Mouse (Mus musculus) olfactory bulb, adult 2 months (tissue): ENCODE measurements at regions not wholly inside any gene's neighbourhood (a gene's known extent, or its start where the extent isn't known, plus 50 kb on each side); places are given as distances from the start of the nearest gene placed in this dataset.

Source experiments
- H3K27ac ChIP-seq: fragments of 200-500 bp; 2 replicates; pipeline ENCODE4 v1.5.1; 2012; ENCODE audit warnings: low read depth, low read length; ENCODE audit not compliant: insufficient read depth
- H3K4me1 ChIP-seq: fragments of 200-500 bp; 2 replicates; pipeline ENCODE4 v1.6.1; 2012; ENCODE audit warnings: low read length; ENCODE audit not compliant: control insufficient read depth, insufficient read depth
- H3K4me3 ChIP-seq: fragments of 200-500 bp; 2 replicates; pipeline ENCODE4 v1.5.1; 2012; ENCODE audit warnings: mild to moderate bottlenecking, low read depth, low read length, moderate library complexity; ENCODE audit not compliant: insufficient read depth
- CTCF ChIP-seq: fragments of 200-500 bp; IDR thresholded peaks from 2 replicates; pipeline ENCODE4 v1.5.1; 2012; ENCODE audit warnings: low read depth, mild to moderate bottlenecking, low read length, moderate library complexity; ENCODE audit not compliant: insufficient read depth
- POLR2A ChIP-seq: fragments of 200-500 bp; IDR thresholded peaks from 2 replicates; pipeline ENCODE4 v1.6.1; 2012; ENCODE audit warnings: mild to moderate bottlenecking, low read depth, low read length, moderate library complexity; ENCODE audit not compliant: insufficient read depth
- WGBS: fragments of 180-500 bp; shearing (Covaris S2); methylation state at CpG from one replicate; pipeline ENCODE4 v1.1.7; 2018; 5-methylcytosine and 5-hydroxymethylcytosine counted together

GRCm38 (mm10) chr8:9055416-9055819 is 365.1 kb upstream of the Arglu1 start:
- H3K4me1 ChIP-seq = 0 out of 2 replicates have a peak, but pooled peaks cover 2% of the 10 kb centered on the region
- H3K4me3 ChIP-seq = no peak overlapping the region
- 88% methylated on average over 6 of the region's 6 CpGs for WGBS
- H3K27ac ChIP-seq = no peak overlapping the region
- TF ChIP-seq CTCF (no peak), POLR2A (no peak)

GRCm38 (mm10) chr8:9054801-9055200 is 364.5 kb upstream of the Arglu1 start:
- 83% methylated on average over 4 of the region's 4 CpGs for WGBS
- Histone ChIP-seq H3K4me1 (0 out of 2 replicates have a peak, but pooled peaks cover 2% of the 10 kb centered on the region), H3K27ac (no peak overlapping the region), H3K4me3 (no peak overlapping the region)
- no peak for TF ChIP-seq POLR2A
- no peak for TF ChIP-seq CTCF

DNA sequence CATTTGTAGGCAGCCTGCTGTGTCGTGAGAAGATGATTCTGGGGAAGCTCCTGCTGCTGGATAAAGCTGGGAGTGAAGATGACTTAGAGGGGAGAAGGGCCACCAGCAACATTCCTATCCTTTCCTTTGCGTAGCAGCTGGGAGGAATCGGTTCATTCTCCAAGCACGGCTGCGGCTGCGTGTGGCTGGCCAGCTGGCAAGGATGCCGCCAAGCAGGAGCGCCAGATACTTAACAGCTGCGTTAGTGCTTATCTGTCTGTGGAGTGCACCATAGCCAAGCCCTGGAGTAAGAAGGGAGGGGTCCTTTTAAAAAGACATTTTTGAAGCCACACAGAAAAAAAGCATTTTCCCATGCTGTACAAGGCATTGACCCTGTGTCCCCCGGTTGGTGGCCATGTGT is 361.4 kb upstream of the Arglu1 start:
- H3K4me1 ChIP-seq = 0 out of 2 replicates have a peak, but pooled peaks cover 2% of the 10 kb centered on the region
- TF ChIP-seq CTCF = no peak
- H3K27ac ChIP-seq = no peak overlapping the region
- 53% methylated on average over 10 of the region's 10 CpGs for WGBS
- H3K4me3 ChIP-seq = no peak overlapping the region

DNA sequence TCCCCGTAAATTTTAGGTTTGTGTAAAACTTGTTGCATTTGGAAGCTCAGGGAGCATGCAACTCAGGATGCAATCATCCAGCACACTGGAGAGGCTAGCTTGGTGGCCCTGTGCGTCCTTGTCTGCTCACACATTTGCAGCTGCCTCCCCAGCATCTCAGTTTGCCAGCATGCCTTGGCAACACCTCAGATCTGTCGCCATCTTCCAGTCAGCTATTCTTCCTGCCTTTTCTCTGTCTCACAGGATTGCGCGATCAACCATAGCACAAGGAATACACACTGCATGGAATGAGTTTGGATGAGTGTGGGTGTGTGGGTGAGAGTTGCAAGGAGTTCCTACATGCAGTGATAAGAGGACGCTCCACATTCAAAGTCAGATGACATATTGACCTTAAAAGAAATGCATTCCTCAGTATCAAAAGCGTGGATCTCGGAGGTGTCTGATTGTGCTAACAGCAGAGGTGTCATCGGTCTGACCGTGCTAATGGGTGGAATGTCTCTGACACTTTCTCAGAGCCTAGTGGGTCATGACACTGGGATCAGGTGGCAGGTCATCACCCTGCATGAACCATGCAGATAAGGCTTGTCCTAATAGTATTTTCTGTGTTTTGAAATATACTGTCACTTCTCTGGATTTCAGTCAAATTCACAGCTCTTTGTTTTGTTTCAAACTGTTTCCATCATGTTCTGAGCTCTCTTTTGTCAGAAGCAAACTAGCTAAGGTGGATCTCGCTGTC is 360.6 kb upstream of the Arglu1 start:
- Histone ChIP-seq H3K4me3 (no peak overlapping the region), H3K4me1 (0 out of 2 replicates have a peak, but pooled peaks cover 2% of the 10 kb centered on the region), H3K27ac (no peak overlapping the region)
- TF ChIP-seq POLR2A (no peak), CTCF (no peak)
- 82% methylated on average over 11 of the region's 11 CpGs for WGBS

- H3K4me3 ChIP-seq = no peak overlapping the region
- H3K27ac ChIP-seq = no peak overlapping the region
- 84% methylated on average over 14 of the region's 14 CpGs for WGBS
- TF ChIP-seq POLR2A = no peak
- no peak for TF ChIP-seq CTCF
- 0 out of 2 replicates have a peak, but pooled peaks cover 2% of the 10 kb centered on the region for H3K4me1 ChIP-seq
Observed at GRCm38 (mm10) chr8:9048116-9048515, 357.8 kb upstream of the Arglu1 start.

- Histone ChIP-seq H3K4me1 (no peaks in the 10 kb centered on the region), H3K27ac (no peak overlapping the region), H3K4me3 (no peak overlapping the region)
- 91% methylated on average over 10 of the region's 10 CpGs for WGBS
- TF ChIP-seq CTCF (no peak), POLR2A (no peak)
Observed at GRCm38 (mm10) chr8:9042835-9043792, 352.8 kb upstream of the Arglu1 start.

GRCm38 (mm10) chr8:9029156-9029555 is 338.8 kb upstream of the Arglu1 start:
- 81% methylated on average over 4 of the region's 4 CpGs for WGBS
- H3K4me1 ChIP-seq = no peaks in the 10 kb centered on the region
- no peak overlapping the region for H3K27ac ChIP-seq
- TF ChIP-seq POLR2A (no peak), CTCF (no peak)
- H3K4me3 ChIP-seq = no peak overlapping the region

DNA sequence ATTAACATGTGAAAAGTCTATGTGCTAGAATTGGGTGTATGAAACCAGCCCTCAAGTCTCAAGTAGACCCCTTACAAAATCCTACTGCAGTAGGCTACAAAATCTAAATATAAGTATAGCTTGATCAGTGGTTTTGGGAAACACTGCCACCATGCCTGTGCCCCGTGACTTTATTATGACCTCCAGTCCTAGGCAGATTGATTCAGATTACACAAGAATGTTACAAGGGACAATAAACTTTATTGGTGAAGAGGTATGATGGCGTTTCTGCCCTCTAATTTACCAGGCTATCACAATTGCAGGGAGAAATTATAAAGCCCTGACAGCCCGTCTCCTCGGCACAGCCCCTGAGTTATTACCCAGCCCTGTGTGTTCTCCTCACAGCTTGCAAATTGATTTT is 337.4 kb upstream of the Arglu1 start:
- Histone ChIP-seq H3K4me3 (no peak overlapping the region), H3K4me1 (no peaks in the 10 kb centered on the region), H3K27ac (no peak overlapping the region)
- WGBS = 81% methylated on average over 4 of the region's 4 CpGs
- TF ChIP-seq POLR2A (no peak), CTCF (no peak)

GRCm38 (mm10) chr8:9025872-9026271 is 335.6 kb upstream of the Arglu1 start:
- WGBS = over 99% methylated on average over 3 of the region's 3 CpGs
- no peak overlapping the region for H3K27ac ChIP-seq
- H3K4me1 ChIP-seq = no peaks in the 10 kb centered on the region
- H3K4me3 ChIP-seq = no peak overlapping the region
- TF ChIP-seq POLR2A (no peak), CTCF (no peak)

DNA sequence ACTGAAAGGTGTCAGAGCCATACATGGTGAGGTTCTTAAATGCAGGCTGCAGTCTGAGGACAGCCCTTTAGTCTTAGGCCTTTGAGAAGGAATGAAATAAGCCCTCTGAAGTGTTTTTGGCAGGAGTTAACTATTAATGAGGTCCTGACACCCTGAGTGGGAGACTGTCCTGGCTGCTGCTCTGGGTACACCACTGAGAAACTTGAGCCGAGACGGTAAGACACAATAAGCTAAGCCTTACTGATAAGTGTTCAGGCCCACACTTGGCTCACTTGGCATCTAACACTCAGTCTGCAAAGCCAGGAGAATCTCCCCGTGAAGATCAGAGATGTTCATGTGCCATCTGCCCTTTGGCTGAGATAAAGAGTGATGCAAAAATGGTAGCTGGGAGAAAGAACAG is 335.1 kb upstream of the Arglu1 start:
- WGBS = 81% methylated on average over 3 of the region's 3 CpGs
- H3K4me1 ChIP-seq = no peaks in the 10 kb centered on the region
- H3K27ac ChIP-seq = no peak overlapping the region
- H3K4me3 ChIP-seq = no peak overlapping the region
- TF ChIP-seq CTCF (no peak), POLR2A (no peak)
